Mouse (Mus musculus): ENCODE measurements around the gene Grm8. TPM values are rescaled to one million over a fixed set of nuclear protein-coding genes. Genes with fewer than 3 reads are reported as not detected.

Gene Grm8
- polyA plus RNA-seq, 1 experiment from 2014 or later = 16.1 TPM

- no peaks in the 10 kb centered on the region for H3K4me1 ChIP-seq (ENCODE audit: control insufficient read depth, insufficient read depth, low read depth, low read length)
- WGBS = 85% methylated on average over 3 of the region's 3 CpGs
- no peak overlapping the region for H3K4me3 ChIP-seq (ENCODE audit: low read length)
- H3K4me2 ChIP-seq (ENCODE audit: low read length) = no peak overlapping the region
- ATAC-seq = no peak
- H3K9ac ChIP-seq (ENCODE audit: low read depth, low read length) = no peak overlapping the region
- H3K9me3 ChIP-seq (ENCODE audit: control insufficient read depth, low read length) = no peaks in the 10 kb centered on the region
- no peaks in the 10 kb centered on the region for H3K27me3 ChIP-seq (replicated peaks; ENCODE audit: control insufficient read depth, insufficient read depth, low read length)
- no peaks in the 10 kb centered on the region for H3K36me3 ChIP-seq (ENCODE audit: control insufficient read depth, insufficient read depth, low read length)
- H3K27ac ChIP-seq (ENCODE audit: low read depth, low read length) = no peak overlapping the region
These were observed 353.6 kb downstream of the Grm8 start for GRCm38 (mm10) chr6:27781371-27781770.

- no peaks in the 10 kb centered on the region for H3K27me3 ChIP-seq (replicated peaks; ENCODE audit: control insufficient read depth, insufficient read depth, low read length)
- no peak overlapping the region for H3K9ac ChIP-seq (ENCODE audit: low read depth, low read length)
- H3K36me3 ChIP-seq (ENCODE audit: control insufficient read depth, insufficient read depth, low read length) = no peaks in the 10 kb centered on the region
- ATAC-seq = no peak
- no peaks in the 10 kb centered on the region for H3K9me3 ChIP-seq (ENCODE audit: control insufficient read depth, low read length)
- no peak overlapping the region for H3K4me3 ChIP-seq (ENCODE audit: low read length)
- 88% methylated on average over 4 of the region's 4 CpGs for WGBS
- H3K4me2 ChIP-seq (ENCODE audit: low read length) = no peak overlapping the region
- no peaks in the 10 kb centered on the region for H3K4me1 ChIP-seq (ENCODE audit: control insufficient read depth, insufficient read depth, low read depth, low read length)
- no peak overlapping the region for H3K27ac ChIP-seq (ENCODE audit: low read depth, low read length)
These were observed 359.2 kb downstream of the Grm8 start for GRCm38 (mm10) chr6:27775646-27776271.

- ATAC-seq = no peak
- H3K4me2 ChIP-seq (ENCODE audit: low read length) = no peak overlapping the region
- WGBS = 81% methylated on average over 6 of the region's 6 CpGs
- no peaks in the 10 kb centered on the region for H3K36me3 ChIP-seq (ENCODE audit: control insufficient read depth, insufficient read depth, low read length)
- no peak overlapping the region for H3K9ac ChIP-seq (ENCODE audit: low read depth, low read length)
- no peaks in the 10 kb centered on the region for H3K27me3 ChIP-seq (replicated peaks; ENCODE audit: control insufficient read depth, insufficient read depth, low read length)
- no peaks in the 10 kb centered on the region for H3K9me3 ChIP-seq (ENCODE audit: control insufficient read depth, low read length)
- no peaks in the 10 kb centered on the region for H3K4me1 ChIP-seq (ENCODE audit: control insufficient read depth, insufficient read depth, low read depth, low read length)
- H3K4me3 ChIP-seq (ENCODE audit: low read length) = no peak overlapping the region
- no peak overlapping the region for H3K27ac ChIP-seq (ENCODE audit: low read depth, low read length)
These were observed 372.9 kb downstream of the Grm8 start for GRCm38 (mm10) chr6:27762061-27762460.

GRCm38 (mm10) chr6:27753290-27753829, 381.6 kb downstream of the Grm8 start:
- H3K27me3 ChIP-seq (replicated peaks; ENCODE audit: control insufficient read depth, insufficient read depth, low read length) = no peaks in the 10 kb centered on the region

GRCm38 (mm10) chr6:27746493-27746892, 388.5 kb downstream of the Grm8 start:
- no peak overlapping the region for H3K4me2 ChIP-seq (ENCODE audit: low read length)
- no peak overlapping the region for H3K4me3 ChIP-seq (ENCODE audit: low read length)
- no peaks in the 10 kb centered on the region for H3K4me1 ChIP-seq (ENCODE audit: control insufficient read depth, insufficient read depth, low read depth, low read length)
- no peak for ATAC-seq
- H3K36me3 ChIP-seq (ENCODE audit: control insufficient read depth, insufficient read depth, low read length) = no peaks in the 10 kb centered on the region
- H3K9me3 ChIP-seq (ENCODE audit: control insufficient read depth, low read length) = no peaks in the 10 kb centered on the region
- no peaks in the 10 kb centered on the region for H3K27me3 ChIP-seq (replicated peaks; ENCODE audit: control insufficient read depth, insufficient read depth, low read length)
- H3K27ac ChIP-seq (ENCODE audit: low read depth, low read length) = no peak overlapping the region
- no peak overlapping the region for H3K9ac ChIP-seq (ENCODE audit: low read depth, low read length)
- 58% methylated on average over 4 of the region's 4 CpGs for WGBS

More at GRCm38 (mm10) chr6:27753290-27753829, 381.6 kb downstream of the Grm8 start:
- Histone ChIP-seq H3K4me1 (ENCODE audit: control insufficient read depth, insufficient read depth, low read depth, low read length) (no peaks in the 10 kb centered on the region), H3K27ac (ENCODE audit: low read depth, low read length) (no peak overlapping the region), H3K36me3 (ENCODE audit: control insufficient read depth, insufficient read depth, low read length) (no peaks in the 10 kb centered on the region), H3K9ac (ENCODE audit: low read depth, low read length) (no peak overlapping the region), H3K4me3 (ENCODE audit: low read length) (no peak overlapping the region), H3K9me3 (ENCODE audit: control insufficient read depth, low read length) (no peaks in the 10 kb centered on the region), H3K4me2 (ENCODE audit: low read length) (no peak overlapping the region)
- no peak for ATAC-seq
- WGBS = 89% methylated on average over 2 of the region's 2 CpGs

- ATAC-seq = peak; percentile 70
- Histone ChIP-seq H3K27ac (ENCODE audit: low read depth, low read length) (no peak overlapping the region), H3K4me3 (ENCODE audit: low read length) (no peak overlapping the region), H3K27me3 (replicated peaks; ENCODE audit: control insufficient read depth, insufficient read depth, low read length) (no peaks in the 10 kb centered on the region), H3K9me3 (ENCODE audit: control insufficient read depth, low read length) (no peaks in the 10 kb centered on the region), H3K36me3 (ENCODE audit: control insufficient read depth, insufficient read depth, low read length) (no peaks in the 10 kb centered on the region), H3K9ac (ENCODE audit: low read depth, low read length) (no peak overlapping the region), H3K4me1 (ENCODE audit: control insufficient read depth, insufficient read depth, low read depth, low read length) (no peaks in the 10 kb centered on the region), H3K4me2 (ENCODE audit: low read length) (no peak overlapping the region)
- WGBS = 20% methylated on average over 5 of the region's 5 CpGs
These were observed 389.1 kb downstream of the Grm8 start for GRCm38 (mm10) chr6:27745693-27746451.

GRCm38 (mm10) chr6:27689382-27689781, 445.6 kb downstream of the Grm8 start:
- Histone ChIP-seq H3K36me3 (ENCODE audit: control insufficient read depth, insufficient read depth, low read length) (no peaks in the 10 kb centered on the region), H3K9ac (ENCODE audit: low read depth, low read length) (no peak overlapping the region), H3K27me3 (replicated peaks; ENCODE audit: control insufficient read depth, insufficient read depth, low read length) (no peaks in the 10 kb centered on the region), H3K4me1 (ENCODE audit: control insufficient read depth, insufficient read depth, low read depth, low read length) (no peaks in the 10 kb centered on the region), H3K27ac (ENCODE audit: low read depth, low read length) (no peak overlapping the region), H3K9me3 (ENCODE audit: control insufficient read depth, low read length) (no peaks in the 10 kb centered on the region), H3K4me3 (ENCODE audit: low read length) (no peak overlapping the region), H3K4me2 (ENCODE audit: low read length) (no peak overlapping the region)
- ATAC-seq = no peak
- WGBS = 85% methylated on average over 3 of the region's 3 CpGs

- H3K4me1 ChIP-seq (ENCODE audit: control insufficient read depth, insufficient read depth, low read depth, low read length) = no peaks in the 10 kb centered on the region
- H3K9me3 ChIP-seq (ENCODE audit: control insufficient read depth, low read length) = no peaks in the 10 kb centered on the region
- no peak overlapping the region for H3K4me3 ChIP-seq (ENCODE audit: low read length)
- H3K27ac ChIP-seq (ENCODE audit: low read depth, low read length) = no peak overlapping the region
- no peak overlapping the region for H3K9ac ChIP-seq (ENCODE audit: low read depth, low read length)
- WGBS = 75% methylated on average over 6 of the region's 6 CpGs
- ATAC-seq = no peak
- H3K27me3 ChIP-seq (replicated peaks; ENCODE audit: control insufficient read depth, insufficient read depth, low read length) = no peaks in the 10 kb centered on the region
- no peak overlapping the region for H3K4me2 ChIP-seq (ENCODE audit: low read length)
- no peaks in the 10 kb centered on the region for H3K36me3 ChIP-seq (ENCODE audit: control insufficient read depth, insufficient read depth, low read length)
These were observed 473.1 kb downstream of the Grm8 start for GRCm38 (mm10) chr6:27661747-27662435.

- Histone ChIP-seq H3K27me3 (replicated peaks; ENCODE audit: control insufficient read depth, insufficient read depth, low read length) (no peaks in the 10 kb centered on the region), H3K4me1 (ENCODE audit: control insufficient read depth, insufficient read depth, low read depth, low read length) (no peaks in the 10 kb centered on the region), H3K36me3 (ENCODE audit: control insufficient read depth, insufficient read depth, low read length) (no peaks in the 10 kb centered on the region), H3K9me3 (ENCODE audit: control insufficient read depth, low read length) (no peaks in the 10 kb centered on the region), H3K9ac (ENCODE audit: low read depth, low read length) (no peak overlapping the region), H3K4me3 (ENCODE audit: low read length) (no peak overlapping the region), H3K4me2 (ENCODE audit: low read length) (no peak overlapping the region), H3K27ac (ENCODE audit: low read depth, low read length) (no peak overlapping the region)
- 69% methylated on average over 1 of the region's 1 CpGs for WGBS
- ATAC-seq = no peak
These were observed 477.5 kb downstream of the Grm8 start for GRCm38 (mm10) chr6:27657520-27657919.

Data from hindbrain, embryonic 16.5 days (tissue).